Mouse (Mus musculus): ENCODE results near the gene Ppp2r3c. TPM values are rescaled to one million over a fixed set of nuclear protein-coding genes. Genes with fewer than 3 reads are reported as not detected.
"Not testable (repeated sequence)": the region's sequence is repeated elsewhere in the genome, so short reads cannot be mapped to it uniquely, and the experiment has no call there.

Ppp2r3c gene
- polyA plus RNA-seq, 1 experiment from 2014 or later: 25.7 TPM

- DNase-seq (no peak), ATAC-seq (ENCODE audit: low FRiP score, low TSS enrichment) (no peak)
- H3K27ac ChIP-seq (replicated peaks; ENCODE audit: low read depth, low read length): peak overlapping the region; percentile 81; the same call in 1 of the 2 replicates
- peaks cover 23% of the 10 kb centered on the region for H3K4me1 ChIP-seq (ENCODE audit: control insufficient read depth, insufficient read depth, low read length)
- peak overlapping the region; percentile 64 for H3K4me2 ChIP-seq (ENCODE audit: low read length)
- WGBS: 45% methylated on average over 11 of the region's 11 CpGs
- H3K9ac ChIP-seq (replicated peaks; ENCODE audit: low read length): peak overlapping the region; percentile 68
- no peaks in the 10 kb centered on the region for H3K27me3 ChIP-seq (ENCODE audit: control insufficient read depth, insufficient read depth, low read length)
- H3K36me3 ChIP-seq (ENCODE audit: control insufficient read depth, insufficient read depth, low read length): peaks cover 17% of the 10 kb centered on the region
- H3K4me3 ChIP-seq (replicated peaks; ENCODE audit: low read depth, low read length): peak overlapping the region; percentile 54
- H3K9me3 ChIP-seq (ENCODE audit: control insufficient read depth, low read length): no peaks in the 10 kb centered on the region
These were observed 1.1 kb downstream of the Ppp2r3c start for GRCm38 (mm10) chr12:55301472-55302300.

- Histone ChIP-seq H3K4me2 (ENCODE audit: low read length) (peak overlapping the region; percentile 64), H3K27ac (replicated peaks; ENCODE audit: low read depth, low read length) (no peak overlapping the region), H3K36me3 (ENCODE audit: control insufficient read depth, insufficient read depth, low read length) (peaks cover 23% of the 10 kb centered on the region), H3K4me3 (replicated peaks; ENCODE audit: low read depth, low read length) (peak overlapping the region; percentile 54), H3K27me3 (ENCODE audit: control insufficient read depth, insufficient read depth, low read length) (no peaks in the 10 kb centered on the region), H3K4me1 (ENCODE audit: control insufficient read depth, insufficient read depth, low read length) (peaks cover 23% of the 10 kb centered on the region), H3K9me3 (ENCODE audit: control insufficient read depth, low read length) (no peaks in the 10 kb centered on the region), H3K9ac (replicated peaks; ENCODE audit: low read length) (no peak overlapping the region; the same call in 1 of the 2 replicates)
- no peak for ATAC-seq (ENCODE audit: low FRiP score, low TSS enrichment)
- 85% methylated on average over 3 of the region's 3 CpGs for WGBS
- DNase-seq: no peak
These were observed 1.9 kb downstream of the Ppp2r3c start for GRCm38 (mm10) chr12:55300820-55301351.

DNA sequence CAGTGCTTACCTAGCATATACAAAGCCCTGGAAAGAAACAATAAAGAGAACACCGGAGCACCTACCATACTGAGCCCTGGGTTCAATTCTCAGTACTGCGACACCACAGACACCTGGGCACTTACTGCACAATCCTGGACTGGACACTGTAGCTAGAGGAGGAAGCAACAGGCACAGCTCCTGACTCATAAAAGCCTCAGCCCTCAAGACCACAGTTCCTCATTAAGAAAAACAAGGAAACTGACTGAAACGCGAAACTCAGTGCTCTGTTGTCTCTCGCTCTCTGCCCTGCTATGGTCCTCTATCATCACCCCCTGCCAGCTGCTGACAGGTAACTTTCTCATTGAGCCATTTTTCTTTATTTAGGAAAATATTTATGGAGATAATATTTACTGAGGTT, 3.5 kb downstream of the Ppp2r3c start, which contains the start of gene 1110008L16Rik:
Gene 1110008L16Rik, plus strand, starts transcription at position 242 of the 400 bp plus-strand sequence.
- Histone ChIP-seq H3K4me3 (replicated peaks; ENCODE audit: low read depth, low read length) (no peak within 1 kb of the TSS), H3K4me2 (ENCODE audit: low read length) (peak within 1 kb of the TSS; percentile 64; the same call in 1 of the 2 replicates), H3K27ac (replicated peaks; ENCODE audit: low read depth, low read length) (no peak within 1 kb of the TSS), H3K4me1 (ENCODE audit: control insufficient read depth, insufficient read depth, low read length) (peaks cover 23% of the 10 kb centered on the region), H3K9me3 (ENCODE audit: control insufficient read depth, low read length) (no peaks in the 10 kb centered on the region), H3K9ac (replicated peaks; ENCODE audit: low read length) (no peak within 1 kb of the TSS), H3K36me3 (ENCODE audit: control insufficient read depth, insufficient read depth, low read length) (peaks cover 35% of the 10 kb centered on the region), H3K27me3 (ENCODE audit: control insufficient read depth, insufficient read depth, low read length) (no peaks in the 10 kb centered on the region)
- DNase-seq: no peak
- WGBS: 95% methylated on average over 5 of the region's 5 CpGs
- no peak for ATAC-seq (ENCODE audit: low FRiP score, low TSS enrichment)

GRCm38 (mm10) chr12:55298112-55298511, 4.7 kb downstream of the Ppp2r3c start:
- Histone ChIP-seq H3K9ac (replicated peaks; ENCODE audit: low read length) (no peak overlapping the region), H3K36me3 (ENCODE audit: control insufficient read depth, insufficient read depth, low read length) (peaks cover 44% of the 10 kb centered on the region)
- 95% methylated on average over 9 of the region's 9 CpGs for WGBS

GRCm38 (mm10) chr12:55277583-55277982, 25.2 kb downstream of the Ppp2r3c start:
- not testable (repeated sequence) for H3K27me3 ChIP-seq (ENCODE audit: control insufficient read depth, insufficient read depth, low read length); DNase-seq; H3K4me2 ChIP-seq (ENCODE audit: low read length); H3K36me3 ChIP-seq (ENCODE audit: control insufficient read depth, insufficient read depth, low read length); ATAC-seq (ENCODE audit: low FRiP score, low TSS enrichment); H3K9ac ChIP-seq (replicated peaks; ENCODE audit: low read length); H3K9me3 ChIP-seq (ENCODE audit: control insufficient read depth, low read length); H3K4me3 ChIP-seq (replicated peaks; ENCODE audit: low read depth, low read length); H3K4me1 ChIP-seq (ENCODE audit: control insufficient read depth, insufficient read depth, low read length); H3K27ac ChIP-seq (replicated peaks; ENCODE audit: low read depth, low read length)
- WGBS: 95% methylated on average over 3 of the region's 6 CpGs

More at GRCm38 (mm10) chr12:55298112-55298511, 4.7 kb downstream of the Ppp2r3c start:
- H3K4me2 ChIP-seq (ENCODE audit: low read length): no peak overlapping the region
- ATAC-seq (ENCODE audit: low FRiP score, low TSS enrichment) (no peak), DNase-seq (no peak)
- H3K4me1 ChIP-seq (ENCODE audit: control insufficient read depth, insufficient read depth, low read length): peaks cover 14% of the 10 kb centered on the region
- no peak overlapping the region for H3K4me3 ChIP-seq (replicated peaks; ENCODE audit: low read depth, low read length)
- H3K27ac ChIP-seq (replicated peaks; ENCODE audit: low read depth, low read length): no peak overlapping the region
- H3K27me3 ChIP-seq (ENCODE audit: control insufficient read depth, insufficient read depth, low read length): no peaks in the 10 kb centered on the region
- H3K9me3 ChIP-seq (ENCODE audit: control insufficient read depth, low read length): no peaks in the 10 kb centered on the region

DNA sequence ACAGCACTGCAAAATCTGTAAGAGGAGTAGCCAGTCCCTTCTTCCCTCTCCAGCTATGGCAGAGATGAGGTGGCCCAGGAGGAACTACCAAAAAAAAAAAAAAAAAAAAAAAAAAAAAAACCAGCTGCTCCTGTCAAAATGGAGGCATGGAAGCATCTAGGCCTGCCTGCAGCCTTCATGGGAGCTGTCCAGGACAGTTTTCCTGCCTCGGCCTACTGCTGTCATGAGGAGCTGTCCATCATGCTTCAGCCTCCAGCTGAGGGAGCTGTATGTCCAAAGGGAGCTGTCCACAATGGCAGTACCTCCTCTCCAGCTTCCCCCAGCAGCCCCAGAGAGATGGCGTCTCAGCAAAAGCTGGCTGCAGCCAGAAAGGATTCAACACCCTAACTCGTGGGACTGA, 30.6 kb downstream of the Ppp2r3c start:
- H3K9me3 ChIP-seq (ENCODE audit: control insufficient read depth, low read length): no peaks in the 10 kb centered on the region
- H3K4me3 ChIP-seq (replicated peaks; ENCODE audit: low read depth, low read length): no peak overlapping the region
- no peak overlapping the region for H3K27ac ChIP-seq (replicated peaks; ENCODE audit: low read depth, low read length)
- H3K4me1 ChIP-seq (ENCODE audit: control insufficient read depth, insufficient read depth, low read length): no peaks in the 10 kb centered on the region
- DNase-seq (no peak), ATAC-seq (ENCODE audit: low FRiP score, low TSS enrichment) (no peak)
- H3K27me3 ChIP-seq (ENCODE audit: control insufficient read depth, insufficient read depth, low read length): no peaks in the 10 kb centered on the region
- H3K36me3 ChIP-seq (ENCODE audit: control insufficient read depth, insufficient read depth, low read length): no peaks in the 10 kb centered on the region
- 81% methylated on average over 3 of the region's 3 CpGs for WGBS
- H3K4me2 ChIP-seq (ENCODE audit: low read length): no peak overlapping the region
- no peak overlapping the region for H3K9ac ChIP-seq (replicated peaks; ENCODE audit: low read length)

DNA sequence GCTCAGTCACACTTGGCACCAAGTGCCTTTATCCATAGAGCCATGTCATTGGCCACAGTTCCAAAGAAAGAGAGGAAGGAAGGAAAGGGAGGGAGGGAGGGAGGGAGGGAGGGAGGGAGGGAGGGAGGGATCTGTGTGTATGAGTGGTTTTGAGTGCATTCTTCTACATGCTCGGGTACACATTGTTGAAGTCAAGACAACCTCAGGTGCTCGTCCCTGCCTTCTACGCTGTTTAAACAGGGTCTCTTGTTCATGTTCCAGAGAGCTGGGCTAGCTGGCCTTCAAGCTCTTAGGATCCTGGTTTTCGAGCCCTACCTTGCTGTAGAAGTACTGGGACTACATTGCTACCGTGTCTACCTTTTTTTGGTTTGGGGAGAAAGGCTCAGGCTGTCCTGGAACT, 39.4 kb downstream of the Ppp2r3c start:
- H3K4me3 ChIP-seq (replicated peaks; ENCODE audit: low read depth, low read length); H3K36me3 ChIP-seq (ENCODE audit: control insufficient read depth, insufficient read depth, low read length); ATAC-seq (ENCODE audit: low FRiP score, low TSS enrichment); H3K4me2 ChIP-seq (ENCODE audit: low read length); H3K4me1 ChIP-seq (ENCODE audit: control insufficient read depth, insufficient read depth, low read length); H3K27me3 ChIP-seq (ENCODE audit: control insufficient read depth, insufficient read depth, low read length); DNase-seq; H3K9me3 ChIP-seq (ENCODE audit: control insufficient read depth, low read length); H3K27ac ChIP-seq (replicated peaks; ENCODE audit: low read depth, low read length); H3K9ac ChIP-seq (replicated peaks; ENCODE audit: low read length): not testable (repeated sequence)
- no CpG with 5 or more reads among the region's 5 CpGs for WGBS

GRCm38 (mm10) chr12:55261950-55262349, 40.8 kb downstream of the Ppp2r3c start:
- H3K9me3 ChIP-seq (ENCODE audit: control insufficient read depth, low read length); DNase-seq; H3K4me1 ChIP-seq (ENCODE audit: control insufficient read depth, insufficient read depth, low read length); H3K27me3 ChIP-seq (ENCODE audit: control insufficient read depth, insufficient read depth, low read length); ATAC-seq (ENCODE audit: low FRiP score, low TSS enrichment); H3K4me3 ChIP-seq (replicated peaks; ENCODE audit: low read depth, low read length); H3K27ac ChIP-seq (replicated peaks; ENCODE audit: low read depth, low read length); H3K9ac ChIP-seq (replicated peaks; ENCODE audit: low read length); H3K4me2 ChIP-seq (ENCODE audit: low read length): not testable (repeated sequence)
- peaks cover 16% of the 10 kb centered on the region for H3K36me3 ChIP-seq (ENCODE audit: control insufficient read depth, insufficient read depth, low read length)
- WGBS: no CpG with 5 or more reads among the region's 8 CpGs

DNA sequence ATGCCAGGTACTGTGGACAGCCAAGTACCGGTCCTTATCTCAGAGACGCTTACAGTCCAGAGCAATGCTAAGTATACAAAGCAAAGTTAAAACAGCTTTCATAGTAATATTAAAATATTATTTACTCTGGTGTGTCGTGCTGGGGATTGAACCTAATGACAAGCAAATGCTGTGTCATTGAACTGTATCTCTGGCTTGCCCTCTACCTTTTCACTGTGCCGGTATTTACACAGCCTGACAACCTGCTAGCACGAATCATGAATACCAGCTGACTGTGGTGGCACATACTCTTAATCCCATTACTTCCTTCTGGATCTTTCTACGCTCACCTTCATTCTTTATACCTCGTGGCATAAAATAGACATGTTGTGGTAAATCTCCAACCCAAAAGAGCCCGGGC, 60.6 kb downstream of the Ppp2r3c start:
- H3K36me3 ChIP-seq (ENCODE audit: control insufficient read depth, insufficient read depth, low read length); H3K27ac ChIP-seq (replicated peaks; ENCODE audit: low read depth, low read length); ATAC-seq (ENCODE audit: low FRiP score, low TSS enrichment); H3K4me1 ChIP-seq (ENCODE audit: control insufficient read depth, insufficient read depth, low read length); H3K4me2 ChIP-seq (ENCODE audit: low read length); H3K9ac ChIP-seq (replicated peaks; ENCODE audit: low read length); H3K9me3 ChIP-seq (ENCODE audit: control insufficient read depth, low read length); DNase-seq; H3K4me3 ChIP-seq (replicated peaks; ENCODE audit: low read depth, low read length); H3K27me3 ChIP-seq (ENCODE audit: control insufficient read depth, insufficient read depth, low read length): not testable (repeated sequence)
- no CpG with 5 or more reads among the region's 8 CpGs for WGBS

Data from midbrain, embryonic 14.5 days (tissue).